Mouse (Mus musculus): ENCODE measurements at regions not wholly inside any gene's neighbourhood (a gene's known extent, or its start where the extent isn't known, plus 50 kb on each side); places are given as distances from the start of the nearest gene placed in this dataset.
A peak's percentile ranks its signal among the peaks of the same experiment; 100 is the strongest.

DNA sequence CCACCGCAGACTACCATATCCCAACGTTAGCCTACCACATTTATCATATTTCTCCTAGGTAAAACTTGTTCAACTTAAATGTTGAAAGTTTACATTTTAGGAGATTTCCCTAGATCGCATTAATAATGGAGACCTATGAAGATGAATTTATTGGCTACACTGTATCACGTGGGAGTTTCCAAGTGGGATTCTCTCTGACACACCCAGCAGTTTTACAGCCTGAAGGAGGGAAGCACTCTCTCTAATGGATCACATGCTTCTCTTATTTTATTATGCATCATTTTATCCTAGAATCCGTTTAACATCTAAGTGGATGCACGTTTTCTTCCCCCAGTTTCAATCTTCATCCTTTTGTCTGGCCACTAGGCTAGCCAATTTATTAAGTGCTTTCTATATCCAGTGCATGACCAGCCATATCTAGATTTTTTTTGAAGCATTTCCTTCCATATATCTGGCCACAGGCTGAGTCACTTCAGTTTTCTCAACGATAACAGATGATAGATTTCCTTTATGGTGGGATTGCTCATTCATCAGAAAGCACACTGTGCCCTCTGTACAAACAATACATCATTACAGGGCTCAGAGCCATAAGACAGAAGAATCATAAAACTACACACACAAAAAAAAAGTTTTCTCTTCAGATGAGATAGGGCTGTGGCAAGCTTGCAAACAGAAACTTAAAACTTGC, 476.3 kb upstream of the Syt1 start:
- no peak for DNase-seq (ENCODE audit: low spot score in 2 of 2)

GRCm38 (mm10) chr10:109480551-109480950, 469.8 kb upstream of the Syt1 start:
- no peak for DNase-seq (ENCODE audit: low spot score in 2 of 2)

GRCm38 (mm10) chr10:109479941-109480340, 469.2 kb upstream of the Syt1 start:
- DNase-seq (ENCODE audit: low spot score in 2 of 2) = no peak

DNA sequence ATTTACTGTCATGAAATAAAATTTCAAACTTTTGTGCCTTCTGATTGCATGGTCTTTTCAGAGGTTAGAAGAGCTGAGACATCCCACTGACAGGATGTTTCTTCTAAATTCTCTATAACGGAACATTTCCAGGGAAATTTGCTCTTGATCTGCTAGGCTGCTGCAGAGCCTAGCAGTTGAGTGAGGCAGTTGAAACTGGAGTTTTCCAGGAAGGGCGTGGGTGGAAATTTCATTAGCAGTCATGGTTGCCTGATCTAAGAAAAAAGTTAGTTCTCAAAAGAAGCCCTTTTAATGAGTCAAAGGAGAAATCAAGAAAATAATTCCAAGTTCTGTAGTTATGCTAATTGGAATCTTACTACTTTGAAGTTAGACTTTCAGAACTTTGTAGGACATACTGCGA, 455.7 kb upstream of the Syt1 start:
- DNase-seq (ENCODE audit: low spot score in 2 of 2) = no peak

GRCm38 (mm10) chr10:109431112-109431511, 420.3 kb upstream of the Syt1 start:
- no peak for DNase-seq (ENCODE audit: low spot score in 2 of 2)

GRCm38 (mm10) chr10:109427878-109428277, 417.1 kb upstream of the Syt1 start:
- no peak for DNase-seq (ENCODE audit: low spot score in 2 of 2)

GRCm38 (mm10) chr10:109407011-109407410, 396.2 kb upstream of the Syt1 start:
- no peak for DNase-seq (ENCODE audit: low spot score in 2 of 2)

DNA sequence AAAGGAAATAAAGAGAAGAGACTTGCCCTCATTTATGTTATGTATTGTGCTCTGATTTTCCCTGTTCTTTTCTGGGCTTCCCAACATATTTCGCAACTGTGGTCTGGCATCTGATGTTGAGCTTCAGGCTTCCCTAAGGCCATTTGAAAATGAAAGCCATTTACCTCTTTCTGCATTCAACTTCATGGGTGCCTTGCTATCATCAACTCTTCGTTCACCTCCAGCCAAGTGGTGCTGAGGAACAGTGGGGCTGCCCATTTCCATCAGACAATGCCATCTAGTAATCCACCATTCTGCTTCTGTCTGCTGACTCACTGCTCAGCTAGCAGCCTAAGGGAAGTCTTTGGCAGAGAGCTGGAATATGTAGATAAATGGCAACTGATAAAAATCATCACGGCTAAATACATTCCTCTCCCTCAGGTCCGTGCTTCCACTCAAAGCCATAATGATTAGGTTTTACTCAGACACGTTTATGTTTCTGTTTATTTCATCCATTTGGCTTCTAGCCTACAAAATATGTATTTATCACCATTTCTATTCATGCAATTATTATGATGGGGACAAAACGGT, 394.4 kb upstream of the Syt1 start:
- no peak for DNase-seq (ENCODE audit: low spot score in 2 of 2)

DNA sequence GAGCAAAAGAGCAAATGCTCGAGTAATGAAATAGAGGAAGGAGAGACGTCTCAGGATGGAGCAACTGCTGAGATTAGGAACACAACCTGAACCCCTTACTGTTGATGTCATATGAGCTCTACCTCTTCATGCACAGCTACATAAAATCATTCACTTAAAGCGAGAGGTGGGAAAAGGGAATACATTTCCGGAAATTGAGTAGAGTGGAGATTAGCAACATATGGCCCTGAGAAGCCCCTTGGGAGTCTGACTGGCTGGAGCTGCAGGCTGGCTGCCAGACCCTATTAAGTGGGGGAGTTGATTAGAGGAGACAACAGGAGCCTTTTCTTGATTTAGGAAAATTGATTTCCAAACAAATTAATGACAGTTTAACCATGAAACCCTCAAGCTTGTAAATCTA, 373.0 kb upstream of the Syt1 start:
- DNase-seq (ENCODE audit: low spot score in 2 of 2) = no peak

GRCm38 (mm10) chr10:109378846-109379245, 368.1 kb upstream of the Syt1 start:
- DNase-seq (ENCODE audit: low spot score in 2 of 2) = no peak

DNA sequence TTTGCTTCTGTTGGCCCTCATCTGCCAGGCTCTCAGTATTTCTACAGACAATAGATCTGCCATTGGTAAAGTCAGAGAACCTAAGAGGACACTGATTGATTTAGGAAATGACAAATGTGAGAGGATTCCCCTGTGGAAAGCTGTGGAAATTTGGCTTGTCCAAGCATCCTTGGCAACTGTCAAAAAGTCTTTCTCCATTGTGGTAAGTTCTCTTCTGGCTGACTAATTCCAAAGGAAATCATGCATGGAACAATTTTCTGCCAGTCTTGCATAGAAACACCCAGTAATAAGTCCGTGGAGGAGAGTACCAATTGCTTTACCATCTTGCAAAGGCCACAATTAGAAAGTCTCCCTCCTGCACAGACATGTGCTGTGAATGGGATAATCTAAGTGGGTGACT, 349.4 kb upstream of the Syt1 start:
- DNase-seq (ENCODE audit: low spot score in 2 of 2) = no peak

DNA sequence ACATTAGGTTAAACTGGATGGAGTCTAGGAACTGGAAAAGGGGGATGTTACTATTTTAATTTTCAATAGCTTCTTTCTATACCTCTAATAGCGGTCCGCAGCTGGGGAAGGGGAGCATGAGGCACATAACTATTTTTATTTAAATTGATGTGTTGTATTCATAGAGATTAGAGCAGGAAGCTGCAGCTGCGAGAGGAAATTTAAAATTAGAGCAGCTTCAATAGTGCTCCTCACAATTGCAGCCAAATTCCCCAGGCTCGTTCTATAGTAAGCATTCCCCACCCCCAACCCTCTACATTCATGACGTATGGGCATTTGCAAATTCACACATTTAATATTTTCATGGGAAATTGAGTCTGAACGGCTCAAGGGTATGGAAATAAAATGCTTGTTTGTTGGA, 348.0 kb upstream of the Syt1 start:
- peak in 1 of 2 experiments; percentile 4 for DNase-seq (ENCODE audit: low spot score in 2 of 2)

GRCm38 (mm10) chr10:109332846-109333386, 322.1 kb upstream of the Syt1 start:
- DNase-seq (ENCODE audit: low spot score in 2 of 2) = peak; percentile 6 to 35

- no peak for DNase-seq (ENCODE audit: low spot score in 2 of 2)
Measured at GRCm38 (mm10) chr10:109309286-109309685, 298.5 kb upstream of the Syt1 start.

GRCm38 (mm10) chr10:109300199-109300598, 289.4 kb upstream of the Syt1 start:
- no peak for DNase-seq (ENCODE audit: low spot score in 2 of 2)

- no peak for DNase-seq (ENCODE audit: low spot score in 2 of 2)
Measured at GRCm38 (mm10) chr10:109299785-109300184, 289.0 kb upstream of the Syt1 start.

DNA sequence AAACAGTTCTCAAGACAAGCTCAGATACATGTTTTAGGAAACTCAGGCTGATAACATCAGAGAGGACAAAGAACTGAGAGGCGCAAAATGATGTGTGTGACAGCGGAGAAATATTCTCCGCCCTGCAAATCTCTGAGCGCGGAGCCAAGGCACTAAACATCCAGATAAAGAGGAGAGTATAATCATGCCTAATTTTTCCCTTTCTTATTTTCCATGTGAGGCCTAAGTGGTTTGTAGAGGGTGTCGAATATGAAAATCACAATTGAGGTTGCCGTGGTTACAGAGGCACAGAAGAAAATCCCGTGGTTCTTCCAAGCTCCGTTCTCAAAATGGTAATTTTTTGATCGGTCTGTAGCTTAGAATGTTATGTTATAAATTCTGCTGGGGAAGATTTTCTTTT, 272.6 kb upstream of the Syt1 start:
- no peak for DNase-seq (ENCODE audit: low spot score in 2 of 2)

GRCm38 (mm10) chr10:109249781-109250180, 239.0 kb upstream of the Syt1 start:
- no peak for DNase-seq (ENCODE audit: low spot score in 2 of 2)

DNA sequence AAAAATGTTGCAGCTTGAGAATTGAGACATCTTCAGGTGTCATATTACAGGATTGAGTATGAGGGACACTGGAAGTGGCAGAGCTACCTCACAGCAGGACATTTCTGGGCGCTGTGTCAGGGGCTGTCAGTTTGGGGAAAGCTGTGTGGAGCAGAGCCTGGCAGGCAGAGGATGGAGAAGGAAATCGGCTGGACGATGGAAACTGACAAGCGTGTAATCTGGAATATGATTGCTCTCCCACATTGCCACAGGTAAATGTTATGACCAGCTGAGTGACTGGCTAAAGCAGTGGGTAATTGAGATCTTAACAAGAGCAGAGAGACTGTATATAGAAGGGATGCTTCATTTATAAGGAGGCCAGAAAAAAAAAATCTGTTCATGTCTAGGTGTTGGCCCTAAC, 235.5 kb upstream of the Syt1 start:
- no peak for DNase-seq (ENCODE audit: low spot score in 2 of 2)

DNA sequence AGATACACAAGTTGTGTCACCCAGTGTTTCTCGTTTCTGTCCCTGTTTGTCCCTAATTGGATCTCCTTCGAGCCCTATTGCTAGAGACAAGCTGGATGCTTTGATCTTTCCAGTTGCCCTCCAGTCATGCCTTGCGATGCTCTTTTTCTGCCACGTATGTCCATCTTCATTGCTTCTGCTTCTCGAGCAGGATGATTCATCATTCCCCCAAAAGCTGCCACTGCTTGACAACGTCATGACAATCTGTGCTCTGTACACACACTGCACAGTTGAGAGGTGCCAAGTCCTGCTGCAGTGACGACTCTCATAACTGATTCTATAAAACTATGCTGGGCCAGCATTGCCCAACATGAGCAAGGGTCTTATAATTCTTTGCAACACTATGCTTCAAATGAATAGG, 226.2 kb upstream of the Syt1 start:
- no peak for DNase-seq (ENCODE audit: low spot score in 2 of 2)

- no peak for DNase-seq (ENCODE audit: low spot score in 2 of 2)
Measured at GRCm38 (mm10) chr10:109226989-109227388, 216.2 kb upstream of the Syt1 start.

GRCm38 (mm10) chr10:109188761-109189503, 178.2 kb upstream of the Syt1 start:
- no peak for DNase-seq (ENCODE audit: low spot score in 2 of 2)

- no peak for DNase-seq (ENCODE audit: low spot score in 2 of 2)
Measured at GRCm38 (mm10) chr10:109188252-109188651, 177.5 kb upstream of the Syt1 start.

Data from frontal cortex, postnatal 10 days (tissue).